Comparison of ENCODE assay signal across 19 mouse cellular contexts in genomic region chr9:64407390-64407970, GRCm38 (mm10). TPM values are rescaled to one million over a fixed set of nuclear protein-coding genes. Genes with fewer than 3 reads are reported as not detected.
DNase-seq lines count a peak whose midpoint lies in the region; TF ChIP-seq lines count a peak whose summit lies in the region.
"Had no signal": no experiment of that assay in that cellular context is flagged by ENCODE, and none has a peak within 500 bp of the region (broad histone marks: within the 10 kb centered on the region; RNA-seq: fewer than 3 reads in every experiment).

No protein-coding gene starts in this region.

- TF ChIP-seq CTCF in cerebellum, adult 2 months (IDR thresholded peaks at IDR 0.05; ENCODE audit: borderline replicate concordance, insufficient read depth, low read depth, low read length) = no peak
- TF ChIP-seq CTCF in kidney, adult 2 months (conservative IDR thresholded peaks at IDR 0.05; ENCODE audit: insufficient read depth, insufficient read length, low read depth, low read length) = no peak

- peak; percentile 20 for DNase-seq in adrenal gland, postnatal 14 days
- no peak for DNase-seq in adrenal gland, adult 2 months
- DNase-seq in cerebellum, adult 2 months = peak; percentile 48 to 67
- DNase-seq in cerebellum, adult 9-11 months = no peak
- peak; percentile 13 for DNase-seq in kidney, adult 2 months
- DNase-seq in kidney, adult 9 months = no peak
- no peak for DNase-seq in left cerebral cortex, adult 9 months (ENCODE audit: low spot score in 2 of 2)
- DNase-seq: adrenal gland, postnatal 10 days; forebrain, postnatal 0 days; gastrocnemius, adult 2 months; heart, adult 18-20 months; heart, postnatal 10 days; heart, postnatal 4 days had no signal

- no peak for TF ChIP-seq POLR2A in cerebellum, adult 2 months (IDR thresholded peaks at IDR 0.05; ENCODE audit: borderline replicate concordance, insufficient read depth, low read length)
- no peak for TF ChIP-seq POLR2A in kidney, adult 2 months (IDR thresholded peaks at IDR 0.05; ENCODE audit: low read depth, low read length)

- no peak overlapping the region; the same call in 1 of the 2 replicates for H3K27ac ChIP-seq in cerebellum, adult 2 months (ENCODE audit: insufficient read depth, low read length)
- no peak overlapping the region for H3K27ac ChIP-seq in kidney, adult 2 months (ENCODE audit: insufficient read depth, low read depth, low read length)
- H3K27ac ChIP-seq: embryonic facial prominence, embryonic 12.5 days; embryonic facial prominence, embryonic 15.5 days; gastrocnemius, adult 2 months; heart, embryonic 15.5 days; hindbrain, embryonic 14.5 days; hindbrain, postnatal 0 days had no signal

- H3K4me3 ChIP-seq in cerebellum, adult 2 months (replicated peaks; ENCODE audit: insufficient read depth, low read depth, low read length) = no peak overlapping the region
- H3K4me3 ChIP-seq in kidney, adult 2 months (ENCODE audit: insufficient read depth, low read depth, low read length) = no peak overlapping the region
- H3K4me3 ChIP-seq: embryonic facial prominence, embryonic 12.5 days; embryonic facial prominence, embryonic 15.5 days; gastrocnemius, adult 2 months; heart, embryonic 12.5 days; heart, embryonic 15.5 days had no signal

- peaks cover 22% of the 10 kb centered on the region for H3K4me1 ChIP-seq in cerebellum, adult 2 months (ENCODE audit: control insufficient read depth, insufficient read depth, low read length)
- no peaks in the 10 kb centered on the region for H3K4me1 ChIP-seq in kidney, adult 2 months (ENCODE audit: control insufficient read depth, insufficient read depth, low read length)
- H3K4me1 ChIP-seq: embryonic facial prominence, embryonic 12.5 days; embryonic facial prominence, embryonic 15.5 days; heart, embryonic 12.5 days; heart, embryonic 15.5 days had no signal

- H3K27me3 ChIP-seq in cerebellum, adult 2 months (ENCODE audit: control insufficient read depth, insufficient read depth, low read length) = no peaks in the 10 kb centered on the region
- H3K27me3 ChIP-seq in kidney, adult 2 months (replicated peaks; ENCODE audit: control insufficient read depth, insufficient read depth, low read length) = no peaks in the 10 kb centered on the region
- H3K27me3 ChIP-seq: embryonic facial prominence, embryonic 12.5 days; embryonic facial prominence, embryonic 15.5 days; heart, embryonic 12.5 days; heart, embryonic 15.5 days had no signal

- WGBS in cerebellum, adult 2 months = 47% methylated on average over 7 of the region's 7 CpGs
- WGBS in kidney, adult 2 months = 86% methylated on average over 7 of the region's 7 CpGs

- H3K36me3 ChIP-seq in kidney, adult 2 months (ENCODE audit: control insufficient read depth, insufficient read depth, low read length) = no peaks in the 10 kb centered on the region
- H3K36me3 ChIP-seq: embryonic facial prominence, embryonic 12.5 days; embryonic facial prominence, embryonic 15.5 days; heart, embryonic 12.5 days; heart, embryonic 15.5 days had no signal

RNA-seq across cellular contexts. Expression of gene Megf11, which starts 22.1 kb away (rescaled TPM):
- total RNA-seq in adrenal gland, postnatal 14 days (2021) = 1.0 and 2.0 TPM in 2 replicates
- total RNA-seq in adrenal gland, adult 2 months (2021) = 1 to 10 TPM in 1 of 2 experiments, under 1 TPM in 1; 0.43 to 1.2 TPM
- polyA plus RNA-seq in adrenal gland, adult 2 months (2012; rRNA removed) = 1.2 and 1.7 TPM in 2 replicates
- 66.9 and 85.2 TPM in 2 replicates for polyA plus RNA-seq in cerebellum, adult 2 months (2012; rRNA removed)
- polyA plus RNA-seq in kidney, adult 2 months (2012; rRNA removed) = 0.16 and 0.23 TPM in 2 replicates

Comparison
In these comparisons a context has a peak if more than half of its experiments do, and no peak if none do; other contexts are left out.
1. DNase-seq: peak in adrenal gland, postnatal 14 days (single experiment), cerebellum, adult 2 months (2 of 2) and kidney, adult 2 months (single experiment); none in adrenal gland, adult 2 months (single experiment), cerebellum, adult 9-11 months (single experiment), kidney, adult 9 months (single experiment) and left cerebral cortex, adult 9 months (0 of 2).
2. RNA of gene Megf11, which starts 22.1 kb away (polyA plus RNA-seq): 66.9 to 85.2 TPM in cerebellum, adult 2 months; 1.2 to 1.7 TPM in adrenal gland, adult 2 months and 0.16 to 0.23 TPM in kidney, adult 2 months; every median in the first group is over 10 times any median in the second.